Mouse (Mus musculus) cerebellum, postnatal 14 days (tissue): Measurements from ENCODE around the gene Twf1.

ENCODE experiments used
- DNase-seq, 2 experiments: peaks; one replicate each; pipeline ENCODE4 v3.0.0; 2021; ENCODE audit warnings: mixed read lengths in 2 of 2

The Twf1 gene

DNA sequence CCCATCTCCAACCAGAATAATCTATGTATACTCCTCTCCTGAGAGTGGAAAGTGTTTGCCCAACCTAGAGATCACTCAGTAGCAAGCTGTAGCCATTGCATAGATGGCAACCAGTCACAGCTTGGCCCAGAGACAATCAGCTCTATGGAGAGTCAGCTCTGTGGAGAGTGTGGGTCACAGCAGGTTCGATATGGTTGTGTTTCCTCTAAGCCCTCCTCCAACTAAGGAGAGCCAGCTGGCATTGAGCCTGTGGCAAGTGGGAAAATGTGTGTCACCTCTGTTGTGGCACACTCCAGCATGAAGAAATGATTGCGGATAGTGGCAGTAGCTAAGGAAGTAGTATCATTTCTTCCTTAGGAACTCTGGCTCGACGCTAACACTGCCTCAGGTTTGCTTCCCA lies 18.2 kb downstream of the Twf1 start:
- peak; percentile 63 to 66 for DNase-seq

GRCm38 (mm10) chr15:94568496-94569182 lies 21.1 kb downstream of the Twf1 start:
- DNase-seq: no peak

DNA sequence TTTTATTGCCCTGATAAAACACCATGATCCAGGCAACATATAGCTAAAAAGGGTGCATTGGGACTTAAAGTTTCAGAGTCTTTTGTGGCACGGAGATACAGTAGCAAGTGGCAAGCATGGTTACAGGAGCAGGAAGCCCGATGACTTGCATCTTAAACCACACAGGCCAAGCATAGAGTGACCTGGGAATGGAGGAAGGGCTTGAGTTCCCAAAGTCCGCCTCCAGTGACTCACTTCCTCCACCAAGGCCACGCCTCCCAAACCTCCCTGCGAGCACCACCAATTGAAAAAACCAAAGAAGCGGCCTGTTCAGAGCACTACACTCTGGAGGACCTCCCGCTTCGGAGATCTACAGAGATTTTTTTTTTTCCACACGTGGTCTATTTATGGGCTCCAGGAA lies 23.8 kb downstream of the Twf1 start:
- DNase-seq: no peak

GRCm38 (mm10) chr15:94564909-94565308 lies 24.8 kb downstream of the Twf1 start:
- DNase-seq: no peak

DNA sequence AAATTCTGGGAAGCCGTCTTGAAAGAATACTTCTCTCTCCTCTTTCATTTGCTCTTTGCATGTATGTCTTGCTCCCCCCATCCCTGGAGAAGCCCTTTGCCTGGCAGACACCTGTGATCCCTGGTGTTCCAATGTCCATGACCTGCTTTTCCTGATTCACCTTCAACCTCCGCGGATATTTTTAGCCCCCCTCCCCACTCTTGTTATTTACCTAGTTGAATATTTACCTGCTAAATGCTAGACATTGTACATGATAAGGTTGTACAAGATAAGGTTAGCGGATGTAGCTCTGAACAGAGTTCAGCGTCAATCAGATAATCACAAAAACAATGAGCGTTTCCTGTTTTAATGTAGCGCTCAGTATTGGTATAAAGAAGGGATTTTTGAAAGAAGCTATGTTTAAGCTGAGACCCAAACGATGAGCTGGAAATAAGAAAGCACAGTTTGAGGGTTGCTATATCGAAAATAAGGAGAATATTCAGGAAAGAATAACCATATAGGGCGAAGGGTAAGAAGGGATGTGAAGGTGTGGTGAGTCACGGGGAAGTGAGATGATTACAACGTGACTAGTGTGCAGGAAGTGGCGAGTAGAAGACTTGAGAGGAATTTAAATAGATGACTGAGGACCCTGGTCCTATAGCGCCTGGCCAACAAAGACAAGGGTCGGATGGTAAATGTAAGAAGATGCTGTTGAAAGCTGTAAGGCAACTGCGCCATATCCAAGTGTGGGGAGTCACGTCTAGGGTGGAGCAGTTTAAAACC lies 30.6 kb downstream of the Twf1 start:
- DNase-seq: no peak

GRCm38 (mm10) chr15:94557442-94557841 lies 32.2 kb downstream of the Twf1 start:
- DNase-seq: peak; percentile 93 to 97

GRCm38 (mm10) chr15:94553536-94553935 lies 36.2 kb downstream of the Twf1 start:
- DNase-seq: no peak

GRCm38 (mm10) chr15:94544844-94545243 lies 44.8 kb downstream of the Twf1 start:
- no peak for DNase-seq

- no peak for DNase-seq
These were observed 45.5 kb downstream of the Twf1 start for GRCm38 (mm10) chr15:94544052-94544636.

GRCm38 (mm10) chr15:94543409-94544051 lies 46.2 kb downstream of the Twf1 start, which contains the start of the genes Pus7l and Irak4:
Gene Pus7l (minus strand): TSS chr15:94543547.
Gene Irak4 (plus strand): TSS chr15:94543643.
- DNase-seq: peak; percentile 92 to 94

- no peak for DNase-seq
These were observed 46.9 kb downstream of the Twf1 start for GRCm38 (mm10) chr15:94542567-94543408.

DNA sequence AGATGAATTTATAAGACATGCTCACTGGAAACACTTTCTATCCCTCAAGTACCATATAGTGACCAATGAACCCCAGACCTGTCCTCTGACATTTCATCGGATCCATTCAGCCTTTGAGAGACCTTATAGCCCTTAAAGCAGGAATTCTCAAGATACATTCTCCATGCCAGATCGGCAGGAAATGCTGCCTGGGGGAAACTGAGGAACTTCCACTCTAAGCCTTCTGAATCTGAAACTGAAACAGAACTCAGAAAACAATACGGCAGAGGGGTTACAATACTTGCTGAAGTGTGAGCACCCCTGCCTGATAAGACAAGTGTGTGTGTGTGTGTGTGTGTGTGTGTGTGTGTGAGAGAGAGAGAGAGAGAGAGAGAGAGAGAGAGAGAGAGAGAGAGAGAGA lies 50.4 kb downstream of the Twf1 start:
- no peak for DNase-seq

DNA sequence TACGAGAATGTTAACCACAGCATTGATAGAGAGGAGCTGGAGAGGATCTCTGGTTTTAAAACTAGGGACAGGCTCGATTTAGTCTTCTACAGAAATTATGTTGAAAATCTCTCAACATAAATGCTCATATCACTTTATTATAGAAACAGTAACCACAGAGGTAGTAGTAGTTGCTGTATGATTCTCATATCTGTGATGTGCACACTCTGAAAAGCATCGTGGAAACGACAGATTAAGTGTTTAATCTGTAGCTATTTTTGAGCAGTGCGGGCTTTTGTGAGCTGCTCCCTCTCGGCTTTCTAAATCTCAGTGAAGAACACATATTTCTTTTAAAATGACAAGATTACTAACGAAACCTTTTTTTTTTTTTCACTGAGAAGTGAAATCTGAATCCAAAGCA lies 54.2 kb downstream of the Twf1 start:
- DNase-seq: no peak

- no peak for DNase-seq
These were observed 56.7 kb downstream of the Twf1 start for GRCm38 (mm10) chr15:94532956-94533355.

DNA sequence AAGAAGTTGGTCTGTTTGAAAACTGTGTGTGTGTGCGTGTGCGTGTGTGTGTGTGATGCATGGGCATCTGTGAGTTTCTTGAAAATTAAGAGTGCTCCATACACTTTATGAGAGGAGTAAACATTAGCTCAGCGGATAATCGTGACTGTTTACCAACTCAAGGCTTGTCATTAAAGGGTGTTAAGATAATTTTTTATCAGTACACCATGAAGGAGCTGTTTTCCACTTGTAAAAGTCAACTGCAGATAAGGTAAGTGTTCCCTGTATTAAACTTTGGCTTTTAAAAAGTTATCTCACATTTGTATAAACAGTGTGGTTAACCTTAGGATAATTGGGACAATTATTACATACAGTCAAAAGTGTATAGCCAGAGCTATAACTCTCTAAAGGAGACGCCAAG lies 57.4 kb downstream of the Twf1 start:
- no peak for DNase-seq

GRCm38 (mm10) chr15:94530519-94530918 lies 59.2 kb downstream of the Twf1 start:
- DNase-seq: no peak
